ENCODE assay signal across 8 mouse cellular contexts in the genomic region with DNA sequence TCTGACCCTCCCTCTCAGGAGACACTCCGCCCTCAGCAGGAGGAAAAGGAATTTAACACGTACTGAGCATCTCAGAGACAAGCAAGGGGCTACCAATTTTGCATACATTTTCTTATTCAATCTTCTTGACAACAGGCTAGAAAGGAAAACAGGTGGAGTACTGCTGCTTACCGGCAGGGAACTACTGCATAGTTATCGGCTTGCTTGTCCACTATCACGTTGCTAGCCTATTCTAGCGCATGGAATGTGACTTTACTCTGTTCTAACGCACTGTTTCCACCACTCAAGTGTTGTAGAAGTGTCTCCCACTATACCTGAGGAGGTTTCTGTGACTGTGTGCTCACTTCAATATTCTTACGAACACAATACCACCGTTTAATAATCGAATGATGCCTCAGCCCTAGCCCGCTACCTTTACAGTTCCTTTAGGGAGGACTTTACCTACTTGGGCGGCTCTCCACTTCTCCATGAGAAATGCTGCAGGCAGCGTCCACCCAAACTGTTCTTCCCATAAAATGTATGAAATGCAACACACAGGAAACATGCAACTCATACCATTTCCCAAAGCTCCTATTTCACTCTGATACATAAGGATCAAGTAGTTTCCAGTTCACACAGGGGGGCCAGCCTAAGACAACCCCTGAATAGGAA. TPM values are rescaled to one million over a fixed set of nuclear protein-coding genes. Genes with fewer than 3 reads are reported as not detected.
DNase-seq lines count a peak whose midpoint lies in the region; ATAC-seq lines count a peak whose summit lies in the region.

No protein-coding gene starts in this region.

- 1% methylated on average over 13 of the region's 13 CpGs for WGBS in intestine, embryonic 16.5 days
- 4% methylated on average over 13 of the region's 13 CpGs for WGBS in liver, embryonic 16.5 days (ENCODE audit: insufficient replicate concordance)
- WGBS in neural tube, embryonic 13.5 days: under 1% methylated on average over 13 of the region's 13 CpGs

- peak; percentile 16 to 41 for DNase-seq in right cerebral cortex, adult 2 months (ENCODE audit: low spot score in 2 of 2)
- no peak for DNase-seq in right cerebral cortex, postnatal 14 days
- peak; percentile 46 for DNase-seq in cerebellum, adult 9-10 months
- DNase-seq in frontal cortex, postnatal 36 days (ENCODE audit: low spot score in 2 of 2): peak; percentile 24 to 28
- DNase-seq in gastrocnemius, adult 8-10 months (ENCODE audit: low spot score in 2 of 2): no peak

- peaks cover 7% of the 10 kb centered on the region for H3K9me3 ChIP-seq in intestine, embryonic 16.5 days (ENCODE audit: control insufficient read depth, low read length)
- no peaks in the 10 kb centered on the region for H3K9me3 ChIP-seq in liver, embryonic 16.5 days (replicated peaks; ENCODE audit: control insufficient read depth, low read length)
- H3K9me3 ChIP-seq in neural tube, embryonic 13.5 days: 0 out of 2 replicates have a peak, but pooled peaks cover 4% of the 10 kb centered on the region

- peak overlapping the region; percentile 82 for H3K4me3 ChIP-seq in intestine, embryonic 16.5 days (ENCODE audit: low read length)
- H3K4me3 ChIP-seq in liver, embryonic 16.5 days (ENCODE audit: low read depth, low read length): peak overlapping the region; percentile 73
- peak overlapping the region; percentile 74 for H3K4me3 ChIP-seq in neural tube, embryonic 13.5 days

- H3K4me1 ChIP-seq in intestine, embryonic 16.5 days (ENCODE audit: control insufficient read depth, insufficient read depth, low read length): peaks cover 2% of the 10 kb centered on the region; the same call in 1 of the 2 replicates
- H3K4me1 ChIP-seq in liver, embryonic 16.5 days (ENCODE audit: control insufficient read depth, low read depth, low read length): no peaks in the 10 kb centered on the region
- peaks cover 27% of the 10 kb centered on the region for H3K4me1 ChIP-seq in neural tube, embryonic 13.5 days (replicated peaks)

- peak overlapping the region; percentile 96 for H3K27ac ChIP-seq in intestine, embryonic 16.5 days (ENCODE audit: low read length)
- H3K27ac ChIP-seq in liver, embryonic 16.5 days (ENCODE audit: low read length): no peak overlapping the region; the same call in 1 of the 2 replicates
- peak overlapping the region; percentile 99 for H3K27ac ChIP-seq in neural tube, embryonic 13.5 days (replicated peaks)

- no peaks in the 10 kb centered on the region for H3K27me3 ChIP-seq in intestine, embryonic 16.5 days (replicated peaks; ENCODE audit: control insufficient read depth, insufficient read depth, low read length)
- H3K27me3 ChIP-seq in liver, embryonic 16.5 days (ENCODE audit: control insufficient read depth, insufficient read depth, low read depth, low read length): peaks cover 25% of the 10 kb centered on the region
- no peaks in the 10 kb centered on the region for H3K27me3 ChIP-seq in neural tube, embryonic 13.5 days

- H3K36me3 ChIP-seq in intestine, embryonic 16.5 days (ENCODE audit: control insufficient read depth, insufficient read depth, low read length): peaks cover 7% of the 10 kb centered on the region
- H3K36me3 ChIP-seq in liver, embryonic 16.5 days (ENCODE audit: control insufficient read depth, insufficient read depth): no peaks in the 10 kb centered on the region; the same call in 1 of the 2 replicates
- peaks cover 16% of the 10 kb centered on the region for H3K36me3 ChIP-seq in neural tube, embryonic 13.5 days

- no peak for ATAC-seq in intestine, embryonic 16.5 days
- ATAC-seq in liver, embryonic 16.5 days (ENCODE audit: low read depth): no peak
- ATAC-seq in neural tube, embryonic 13.5 days (ENCODE audit: low read depth): no peak; the same call in 1 of the 2 replicates

- peak overlapping the region; percentile 93 for H3K9ac ChIP-seq in intestine, embryonic 16.5 days (ENCODE audit: low read depth, low read length)
- peak overlapping the region; percentile 74 for H3K9ac ChIP-seq in liver, embryonic 16.5 days (ENCODE audit: low read depth, low read length)
- H3K9ac ChIP-seq in neural tube, embryonic 13.5 days: peak overlapping the region; percentile 97

- peak overlapping the region; percentile 72 for H3K4me2 ChIP-seq in intestine, embryonic 16.5 days (ENCODE audit: low read depth, low read length)
- peak overlapping the region; percentile 59 for H3K4me2 ChIP-seq in liver, embryonic 16.5 days (ENCODE audit: low read depth, low read length)
- H3K4me2 ChIP-seq in neural tube, embryonic 13.5 days: peak overlapping the region; percentile 71

RNA-seq across cellular contexts. Expression of gene Raph1, which starts 1.5 kb away (rescaled TPM):
- polyA plus RNA-seq in intestine, embryonic 16.5 days (2015; fragmentation: Nextera tagmentation; extraction: Ambion mirVana): 20.2 TPM in 2 replicates
- polyA plus RNA-seq in liver, embryonic 16.5 days (2015; fragmentation: Nextera tagmentation; extraction: Ambion mirVana): 24.7 and 26.7 TPM in 2 replicates
- polyA plus RNA-seq in neural tube, embryonic 13.5 days (2015; fragmentation: Nextera tagmentation; extraction: Ambion mirVana): 29.5 and 30.0 TPM in 2 replicates
- 10 to 100 TPM; 19.6 to 31.0 (median 24.1) TPM for total RNA-seq in gastrocnemius, adult 8-10 months (2022)

Comparison
In these comparisons a context has a peak if more than half of its experiments do, and no peak if none do; other contexts are left out.
1. DNase-seq: peak in right cerebral cortex, adult 2 months (2 of 2), cerebellum, adult 9-10 months (single experiment) and frontal cortex, postnatal 36 days (2 of 2); none in right cerebral cortex, postnatal 14 days (single experiment) and gastrocnemius, adult 8-10 months (0 of 2).
2. Peak in every context shown above with its lines, with median percentiles within 50 percentile points of each other: H3K4me2 ChIP-seq, H3K4me3 ChIP-seq and H3K9ac ChIP-seq.